Mouse (Mus musculus): ENCODE measurements around the gene Ergic1. TPM values are rescaled to one million over a fixed set of nuclear protein-coding genes. Genes with fewer than 3 reads are reported as not detected.
A peak's percentile ranks its signal among the peaks of the same experiment; 100 is the strongest.

Gene Ergic1
- polyA plus RNA-seq (2015; fragmentation: Nextera tagmentation; extraction: Ambion mirVana), result 34.4 and 35.0 TPM in 2 replicates

DNA sequence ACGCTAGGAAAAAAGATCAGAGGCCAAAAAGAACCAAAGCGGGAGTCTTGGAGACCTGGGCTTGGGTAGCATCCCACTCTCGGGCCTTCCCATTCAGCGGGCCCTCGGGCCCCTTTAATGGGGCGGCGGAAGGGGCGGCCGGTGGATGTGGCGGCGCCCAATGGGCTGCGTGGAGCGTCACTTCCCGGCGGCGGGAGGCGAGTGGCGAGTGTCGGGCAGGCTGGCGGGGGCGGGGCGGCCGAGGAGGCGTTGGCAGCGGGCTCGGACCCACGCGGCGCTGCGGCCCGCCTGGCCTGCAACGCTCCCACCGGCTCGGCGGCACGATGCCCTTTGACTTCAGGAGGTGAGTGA is at the start of gene Ergic1:
Gene Ergic1, plus strand, starts transcription at position 200 of the 351 bp plus-strand sequence.
- Histone ChIP-seq H3K36me3 (replicated peaks; ENCODE audit: insufficient read depth, low read length) (no peaks in the 10 kb centered on the region), H3K4me3 (ENCODE audit: low read depth, low read length) (peak within 1 kb of the TSS; percentile 66), H3K9me3 (ENCODE audit: low read length) (no peaks in the 10 kb centered on the region), H3K9ac (replicated peaks) (peak within 1 kb of the TSS; percentile 73), H3K4me1 (ENCODE audit: insufficient read depth) (peaks cover 32% of the 10 kb centered on the region), H3K27me3 (ENCODE audit: insufficient read depth, low read length) (no peaks in the 10 kb centered on the region), H3K4me2 (ENCODE audit: low read depth, low read length) (peak within 1 kb of the TSS; percentile 96), H3K27ac (ENCODE audit: low read depth) (peak within 1 kb of the TSS; percentile 66)
- ATAC-seq (peak; percentile 93), DNase-seq (peak; percentile 92)
- WGBS (ENCODE audit: insufficient replicate concordance), result under 1% methylated on average over 34 of the region's 36 CpGs
- TF ChIP-seq EP300 (IDR thresholded peaks at IDR 0.05; ENCODE audit: low read depth) (no peak), CTCF (IDR thresholded peaks at IDR 0.05; ENCODE audit: low read depth) (no peak)

DNA sequence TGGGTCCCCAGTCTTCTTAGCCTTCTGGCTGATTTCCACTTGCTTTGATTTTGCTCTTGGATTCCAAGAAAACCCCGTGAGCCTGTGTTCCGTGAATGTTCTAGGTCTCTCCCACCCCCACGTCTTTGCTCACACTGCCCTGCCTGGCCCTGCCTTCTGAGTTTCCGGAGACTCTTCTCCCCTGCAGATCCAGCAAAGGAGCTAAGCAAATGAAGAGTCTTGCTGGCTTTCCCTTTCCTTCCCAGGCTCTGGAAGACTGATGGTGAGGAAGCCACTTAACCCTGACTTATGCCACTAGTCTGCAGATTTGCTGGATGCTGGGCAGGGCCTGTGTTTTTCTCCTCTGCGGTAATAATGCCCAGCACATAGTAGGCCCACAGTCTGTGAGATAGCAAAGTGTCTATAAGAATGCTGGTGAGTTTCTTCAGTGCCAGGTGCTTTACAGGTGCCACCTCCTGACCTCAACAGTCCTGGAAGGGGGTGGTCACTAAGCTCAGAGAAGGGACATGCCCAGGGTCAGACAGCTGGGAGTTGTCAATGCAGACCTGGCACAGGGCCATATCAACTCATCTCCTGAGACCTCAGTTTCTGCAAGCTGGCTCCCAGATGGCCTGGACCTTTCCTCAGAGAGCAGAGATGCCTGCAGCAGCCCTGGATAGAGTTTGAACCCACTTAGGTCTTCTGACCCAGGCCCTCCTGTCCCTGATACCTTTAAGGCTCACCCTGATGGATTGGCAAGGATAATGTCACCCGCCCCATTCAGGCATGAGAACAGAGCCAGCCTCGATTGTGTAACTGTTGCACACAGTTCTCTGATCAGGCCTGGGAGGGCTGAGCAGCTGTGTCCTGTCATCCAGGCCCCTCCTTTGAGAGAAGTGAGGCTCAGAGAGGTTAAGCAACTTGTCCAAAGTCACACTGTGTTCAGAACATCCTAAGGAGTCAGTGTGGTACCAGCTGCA is 49.2 kb upstream of the Ergic1 start:
- 50% methylated on average over 7 of the region's 7 CpGs for WGBS (ENCODE audit: insufficient replicate concordance)
- Histone ChIP-seq H3K4me3 (ENCODE audit: low read depth, low read length) (no peak overlapping the region), H3K27ac (ENCODE audit: low read depth) (peak overlapping the region; percentile 82), H3K9me3 (ENCODE audit: low read length) (no peaks in the 10 kb centered on the region), H3K36me3 (replicated peaks; ENCODE audit: insufficient read depth, low read length) (peaks cover 1% of the 10 kb centered on the region; the same call in 1 of the 2 replicates), H3K9ac (replicated peaks) (peak overlapping the region; percentile 53; the same call in 1 of the 2 replicates), H3K4me1 (ENCODE audit: insufficient read depth) (peaks cover 61% of the 10 kb centered on the region), H3K27me3 (ENCODE audit: insufficient read depth, low read length) (no peaks in the 10 kb centered on the region), H3K4me2 (ENCODE audit: low read depth, low read length) (no peak overlapping the region)
- DNase-seq (peak; percentile 75), ATAC-seq (peak; percentile 22)
- no peak for TF ChIP-seq CTCF (IDR thresholded peaks at IDR 0.05; ENCODE audit: low read depth)
- peak; percentile 77 for TF ChIP-seq EP300 (IDR thresholded peaks at IDR 0.05; ENCODE audit: low read depth)

DNA sequence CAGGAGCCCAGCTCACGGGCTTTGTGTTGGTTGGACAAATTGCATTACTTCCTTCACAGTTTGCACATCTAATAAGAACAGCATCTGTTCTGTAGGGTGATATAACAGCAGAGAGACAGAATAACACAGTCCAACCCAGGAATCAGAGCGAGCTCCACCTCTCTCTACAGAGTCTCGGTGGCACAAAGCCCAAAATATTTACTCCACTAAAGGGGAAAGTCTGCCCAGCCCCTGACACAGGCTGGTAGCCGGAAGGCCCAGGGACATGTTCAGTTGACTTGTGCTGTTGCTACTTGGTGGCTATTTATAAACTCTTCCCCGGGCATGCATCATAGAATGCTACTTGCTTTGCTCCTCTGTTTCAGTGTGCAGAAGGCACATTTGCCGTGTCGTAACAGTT is 48.3 kb upstream of the Ergic1 start:
- peak overlapping the region; percentile 82 for H3K27ac ChIP-seq (ENCODE audit: low read depth)
- DNase-seq (no peak), ATAC-seq (no peak)
- peaks cover 61% of the 10 kb centered on the region for H3K4me1 ChIP-seq (ENCODE audit: insufficient read depth)
- no peaks in the 10 kb centered on the region for H3K9me3 ChIP-seq (ENCODE audit: low read length)
- TF ChIP-seq EP300 (IDR thresholded peaks at IDR 0.05; ENCODE audit: low read depth), result no peak
- TF ChIP-seq CTCF (IDR thresholded peaks at IDR 0.05; ENCODE audit: low read depth), result no peak
- no peaks in the 10 kb centered on the region for H3K27me3 ChIP-seq (ENCODE audit: insufficient read depth, low read length)
- 48% methylated on average over 7 of the region's 7 CpGs for WGBS (ENCODE audit: insufficient replicate concordance)
- no peaks in the 10 kb centered on the region for H3K36me3 ChIP-seq (replicated peaks; ENCODE audit: insufficient read depth, low read length)
- no peak overlapping the region for H3K4me3 ChIP-seq (ENCODE audit: low read depth, low read length)
- no peak overlapping the region for H3K4me2 ChIP-seq (ENCODE audit: low read depth, low read length)
- H3K9ac ChIP-seq (replicated peaks), result peak overlapping the region; percentile 53

DNA sequence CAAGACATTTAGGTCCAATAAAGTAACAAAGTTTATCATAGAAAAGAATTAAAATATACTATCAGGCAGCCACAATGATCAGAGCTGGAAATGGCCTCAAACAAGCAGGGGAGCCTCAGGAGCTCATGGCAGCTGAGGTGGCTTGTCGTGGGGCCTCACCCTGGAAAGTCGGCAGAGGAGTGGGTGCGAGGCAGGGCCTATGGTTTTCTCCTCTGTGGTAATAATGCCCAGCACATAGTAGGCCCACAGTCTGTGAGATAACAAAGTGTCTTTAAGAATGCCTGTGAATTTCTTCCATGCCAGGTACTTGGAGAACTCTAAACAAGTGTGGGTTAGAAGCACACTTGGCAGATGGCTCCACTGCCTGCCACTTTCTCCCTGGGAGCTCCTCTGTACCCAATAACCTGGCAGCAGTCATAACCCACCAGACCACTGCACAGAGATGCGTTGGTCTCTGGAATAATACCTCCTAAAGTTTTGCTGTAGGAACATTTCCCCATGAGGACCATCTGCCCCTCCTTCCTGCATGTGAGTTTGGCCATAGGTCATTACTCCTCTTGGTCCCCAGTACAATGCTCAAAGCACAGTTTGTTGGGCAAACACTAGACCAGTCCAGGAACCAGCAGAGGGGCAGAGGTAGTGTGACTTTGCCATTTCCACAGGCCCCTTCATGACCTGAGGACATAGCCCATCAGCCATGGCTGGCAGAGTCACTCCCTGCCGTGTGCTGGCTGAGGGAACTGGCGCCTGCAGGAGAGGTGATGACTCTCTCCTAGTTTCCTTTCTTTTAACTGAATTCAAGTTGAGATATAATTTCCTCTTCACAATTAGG is 47.6 kb upstream of the Ergic1 start:
- H3K4me3 ChIP-seq (ENCODE audit: low read depth, low read length), result no peak overlapping the region
- 66% methylated on average over 6 of the region's 6 CpGs for WGBS (ENCODE audit: insufficient replicate concordance)
- H3K36me3 ChIP-seq (replicated peaks; ENCODE audit: insufficient read depth, low read length), result no peaks in the 10 kb centered on the region
- peak overlapping the region; percentile 53 for H3K9ac ChIP-seq (replicated peaks)
- H3K4me1 ChIP-seq (ENCODE audit: insufficient read depth), result peaks cover 61% of the 10 kb centered on the region
- H3K9me3 ChIP-seq (ENCODE audit: low read length), result no peaks in the 10 kb centered on the region
- peak overlapping the region; percentile 82 for H3K27ac ChIP-seq (ENCODE audit: low read depth)
- H3K27me3 ChIP-seq (ENCODE audit: insufficient read depth, low read length), result no peaks in the 10 kb centered on the region
- peak overlapping the region; percentile 48; the same call in 1 of the 2 replicates for H3K4me2 ChIP-seq (ENCODE audit: low read depth, low read length)
- DNase-seq (no peak), ATAC-seq (peak; percentile 8; the same call in 1 of the 2 replicates)
- no peak for TF ChIP-seq EP300 (IDR thresholded peaks at IDR 0.05; ENCODE audit: low read depth)
- no peak for TF ChIP-seq CTCF (IDR thresholded peaks at IDR 0.05; ENCODE audit: low read depth)

DNA sequence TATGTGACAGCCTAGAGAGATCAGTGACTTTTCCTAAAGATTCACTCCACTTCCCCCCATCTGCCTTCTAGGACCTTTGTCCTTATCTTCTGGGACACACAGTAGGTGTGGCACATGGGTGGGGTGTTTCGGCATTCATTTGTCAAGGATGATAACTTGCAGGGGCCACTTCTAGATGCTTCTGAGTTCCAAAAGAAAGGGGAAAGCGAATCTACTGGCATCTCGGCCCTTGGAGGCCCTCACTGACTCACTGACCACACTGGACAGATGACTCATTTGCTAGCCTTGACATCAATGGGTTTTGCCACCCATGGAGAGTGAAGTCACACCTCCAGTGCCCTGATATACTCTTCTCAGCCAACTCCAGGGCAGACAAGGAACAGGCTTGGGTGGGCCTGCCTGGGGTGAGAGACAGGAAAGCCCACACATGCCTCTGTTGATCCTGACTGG is 46.7 kb upstream of the Ergic1 start:
- H3K4me3 ChIP-seq (ENCODE audit: low read depth, low read length), result no peak overlapping the region
- H3K36me3 ChIP-seq (replicated peaks; ENCODE audit: insufficient read depth, low read length), result no peaks in the 10 kb centered on the region
- WGBS (ENCODE audit: insufficient replicate concordance), result 57% methylated on average over 3 of the region's 3 CpGs
- ATAC-seq, result peak; percentile 74
- peak overlapping the region; percentile 53 for H3K9ac ChIP-seq (replicated peaks)
- peak overlapping the region; percentile 82 for H3K27ac ChIP-seq (ENCODE audit: low read depth)
- H3K27me3 ChIP-seq (ENCODE audit: insufficient read depth, low read length), result no peaks in the 10 kb centered on the region
- DNase-seq, result peak; percentile 68
- H3K4me1 ChIP-seq (ENCODE audit: insufficient read depth), result peaks cover 56% of the 10 kb centered on the region
- no peak for TF ChIP-seq CTCF (IDR thresholded peaks at IDR 0.05; ENCODE audit: low read depth)
- TF ChIP-seq EP300 (IDR thresholded peaks at IDR 0.05; ENCODE audit: low read depth), result peak; percentile 94
- H3K4me2 ChIP-seq (ENCODE audit: low read depth, low read length), result peak overlapping the region; percentile 48
- no peaks in the 10 kb centered on the region for H3K9me3 ChIP-seq (ENCODE audit: low read length)

All from liver, postnatal 0 days (tissue).